Mouse (Mus musculus) cerebellum, adult 9-11 months (tissue): Measurements from ENCODE around the gene Thop1.
"Not testable (repeated sequence)": the region's sequence is repeated elsewhere in the genome, so short reads cannot be mapped to it uniquely, and the experiment has no call there.

Experiments used
- DNase-seq: peaks from one replicate; pipeline ENCODE4 v3.0.0; 2022

The Thop1 gene

DNA sequence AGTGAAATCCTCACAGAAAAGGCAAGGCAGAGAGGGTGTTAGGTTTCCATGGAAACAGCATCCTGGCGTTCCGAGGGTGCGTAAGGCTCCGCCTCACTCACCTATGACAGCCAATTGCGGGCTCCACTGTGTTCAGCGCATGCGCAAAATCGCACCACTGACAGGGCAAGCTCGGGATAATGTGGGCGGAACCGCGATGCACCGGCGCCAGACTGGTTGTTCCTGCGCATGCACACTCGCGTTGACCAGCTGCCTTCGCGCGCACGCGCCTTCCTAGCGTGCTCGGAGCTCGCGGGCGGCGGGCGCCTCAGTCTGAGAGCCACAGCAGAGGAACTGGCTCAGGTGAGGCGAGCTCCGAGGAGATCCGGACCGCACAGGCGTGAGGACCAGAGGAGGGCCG, at the start of gene Thop1:
TSS of gene Thop1 (plus strand) at position 200 of the 400 bp plus-strand sequence.
- DNase-seq, result peak; percentile 99

DNA sequence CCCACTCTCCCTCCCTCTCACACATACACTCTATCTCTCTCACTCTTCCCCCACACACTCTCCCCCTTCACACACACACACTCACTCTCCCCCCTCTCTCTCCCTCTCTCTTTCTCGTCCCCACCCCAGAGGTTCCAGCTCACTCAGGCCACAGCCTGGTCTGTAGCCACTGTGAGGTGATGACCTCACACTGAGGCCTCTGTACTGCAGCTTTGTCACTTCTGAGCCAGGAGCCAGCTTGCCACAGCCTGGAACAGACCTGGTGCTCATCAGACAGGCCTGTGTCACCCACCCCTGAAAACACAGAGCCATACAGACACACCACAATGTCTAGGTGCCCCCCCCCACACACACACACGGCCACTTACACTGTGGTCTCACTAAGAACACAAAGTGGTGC, 49.6 kb upstream of the Thop1 start:
- DNase-seq, result peak; percentile 49

DNA sequence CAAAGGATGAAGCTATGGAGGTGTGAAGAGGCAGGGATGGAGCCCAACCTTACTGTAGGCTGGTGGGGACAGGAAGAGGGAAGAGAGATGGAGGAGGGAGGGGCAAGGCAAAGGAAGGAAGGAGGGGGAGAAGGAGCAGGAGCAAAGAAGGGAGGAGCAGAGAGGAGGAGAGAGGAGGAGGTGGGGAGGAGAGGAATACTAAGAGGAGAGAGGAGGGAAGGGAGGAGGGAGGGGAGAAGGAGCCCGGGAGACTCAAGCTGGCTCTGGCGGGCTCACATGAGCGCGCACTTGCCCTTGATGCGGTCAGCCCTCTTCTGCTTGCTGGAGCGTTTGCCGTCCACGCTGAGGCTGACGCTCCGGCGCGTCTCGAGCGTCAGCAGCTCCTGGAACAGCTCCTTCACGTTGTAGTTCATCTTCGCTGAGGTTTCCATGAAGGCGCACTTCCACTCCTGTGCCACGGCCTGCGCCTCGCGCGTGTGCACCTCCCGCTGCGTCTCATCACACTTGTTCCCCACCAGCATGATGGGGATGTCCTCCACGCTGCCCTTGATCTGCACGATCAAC, 48.2 kb upstream of the Thop1 start:
- peak; percentile 61 for DNase-seq

GRCm38 (mm10) chr10:81022744-81023143, 47.1 kb upstream of the Thop1 start:
- peak; percentile 52 for DNase-seq

DNA sequence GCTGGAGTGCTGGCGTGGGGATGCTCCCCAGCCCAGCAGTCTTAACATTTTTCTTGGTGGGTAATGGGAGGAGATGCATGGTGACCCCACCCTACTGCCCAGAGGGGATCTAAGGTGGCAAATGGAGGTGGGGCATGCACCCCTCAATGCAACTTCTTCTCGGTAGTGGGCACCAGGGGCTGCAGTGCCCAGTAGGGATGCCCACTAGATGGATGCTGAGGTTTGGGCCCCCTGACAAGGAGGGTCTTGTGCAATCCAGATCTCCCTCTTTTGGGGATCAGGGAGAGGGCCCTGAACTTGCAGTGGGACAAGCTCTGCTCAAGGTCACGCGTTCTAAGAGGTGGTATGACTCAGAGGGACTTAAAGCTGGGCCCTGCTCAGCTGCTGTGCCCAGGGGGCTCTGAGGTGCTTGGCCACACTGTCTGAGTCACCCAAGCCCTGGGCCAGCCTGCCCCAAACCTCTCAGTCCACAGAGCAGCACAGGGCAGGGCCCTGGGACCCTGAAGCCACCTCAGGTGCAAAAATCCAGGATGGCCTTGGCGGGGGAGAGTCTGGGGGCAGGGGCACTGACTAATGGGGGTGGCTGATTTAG, 45.4 kb upstream of the Thop1 start:
- DNase-seq, result peak; percentile 72

- DNase-seq, result peak; percentile 72
Observed at GRCm38 (mm10) chr10:81025047-81025621, 44.7 kb upstream of the Thop1 start.

GRCm38 (mm10) chr10:81025639-81026275, 44.1 kb upstream of the Thop1 start, which contains the start of gene Diras1:
Gene Diras1 (minus strand): TSS chr10:81025662.
- DNase-seq, result peak; percentile 58

DNA sequence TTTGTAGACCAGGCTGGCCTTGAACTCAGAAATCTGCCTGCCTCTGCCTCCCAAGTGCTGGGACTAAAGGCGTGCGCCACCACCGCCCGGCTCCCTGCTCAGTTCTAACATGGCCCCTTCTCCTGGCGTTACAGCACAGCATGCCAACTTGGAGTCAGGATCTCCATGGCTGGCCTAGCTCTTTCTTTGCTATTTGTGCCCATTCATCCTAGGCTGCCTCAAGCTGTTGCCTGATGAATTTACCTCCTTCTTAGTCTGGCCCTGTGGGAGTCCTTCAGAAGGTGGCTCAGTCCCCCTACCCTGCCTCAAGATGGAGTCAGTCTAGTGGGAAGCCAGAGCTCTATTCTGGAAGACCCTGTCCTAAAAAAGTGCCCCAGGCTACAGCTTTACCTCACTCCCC, 43.0 kb upstream of the Thop1 start:
- DNase-seq, result peak; percentile 61

- peak; percentile 90 for DNase-seq
Observed at GRCm38 (mm10) chr10:81027331-81027730, 42.5 kb upstream of the Thop1 start.

DNA sequence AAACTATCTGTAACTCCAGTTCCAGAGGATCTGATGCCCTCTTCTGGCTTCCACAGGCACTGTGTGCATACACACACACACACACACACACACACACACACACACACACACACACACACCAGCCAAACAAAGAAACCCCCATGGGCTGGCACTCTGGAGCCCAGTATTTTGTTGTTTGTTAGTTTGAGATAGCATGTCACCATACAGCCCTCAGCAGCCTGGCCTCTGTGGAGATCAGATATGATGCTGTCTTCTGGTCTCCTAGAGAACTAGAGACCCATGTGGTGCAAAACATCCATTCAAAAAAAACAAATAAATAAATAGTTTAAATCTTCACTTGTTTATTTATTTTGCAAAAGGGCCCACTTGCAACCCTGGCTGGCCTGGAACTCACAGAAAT, 41.6 kb upstream of the Thop1 start:
- DNase-seq, result no peak

- peak; percentile 67 for DNase-seq
Observed at GRCm38 (mm10) chr10:81029031-81029430, 40.8 kb upstream of the Thop1 start.

GRCm38 (mm10) chr10:81033586-81033985, 36.2 kb upstream of the Thop1 start:
- DNase-seq, result peak; percentile 29

DNA sequence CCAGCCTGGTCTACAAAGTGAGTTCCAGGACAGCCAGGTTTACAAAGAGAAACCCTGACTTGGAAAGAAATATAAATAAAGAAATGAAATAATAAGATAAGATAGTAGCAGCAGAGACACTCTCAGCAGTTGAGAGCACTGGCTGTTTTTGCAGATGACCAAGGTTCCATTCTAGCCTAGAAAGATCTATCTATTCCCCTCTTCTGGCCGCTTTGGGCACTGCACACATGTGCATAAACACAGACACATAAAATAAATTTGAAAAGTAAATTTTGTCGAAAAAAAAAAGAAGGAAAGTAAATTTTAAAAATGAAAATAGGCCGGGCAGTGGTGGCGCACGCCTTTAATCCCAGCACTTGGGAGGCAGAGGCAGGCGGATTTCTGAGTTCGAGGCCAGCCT, 33.6 kb upstream of the Thop1 start:
- DNase-seq, result peak; percentile 40

GRCm38 (mm10) chr10:81036988-81037580, 32.8 kb upstream of the Thop1 start, which contains the start of gene Slc39a3:
Gene Slc39a3 (minus strand): TSS chr10:81037426.
- peak; percentile 99 for DNase-seq

DNA sequence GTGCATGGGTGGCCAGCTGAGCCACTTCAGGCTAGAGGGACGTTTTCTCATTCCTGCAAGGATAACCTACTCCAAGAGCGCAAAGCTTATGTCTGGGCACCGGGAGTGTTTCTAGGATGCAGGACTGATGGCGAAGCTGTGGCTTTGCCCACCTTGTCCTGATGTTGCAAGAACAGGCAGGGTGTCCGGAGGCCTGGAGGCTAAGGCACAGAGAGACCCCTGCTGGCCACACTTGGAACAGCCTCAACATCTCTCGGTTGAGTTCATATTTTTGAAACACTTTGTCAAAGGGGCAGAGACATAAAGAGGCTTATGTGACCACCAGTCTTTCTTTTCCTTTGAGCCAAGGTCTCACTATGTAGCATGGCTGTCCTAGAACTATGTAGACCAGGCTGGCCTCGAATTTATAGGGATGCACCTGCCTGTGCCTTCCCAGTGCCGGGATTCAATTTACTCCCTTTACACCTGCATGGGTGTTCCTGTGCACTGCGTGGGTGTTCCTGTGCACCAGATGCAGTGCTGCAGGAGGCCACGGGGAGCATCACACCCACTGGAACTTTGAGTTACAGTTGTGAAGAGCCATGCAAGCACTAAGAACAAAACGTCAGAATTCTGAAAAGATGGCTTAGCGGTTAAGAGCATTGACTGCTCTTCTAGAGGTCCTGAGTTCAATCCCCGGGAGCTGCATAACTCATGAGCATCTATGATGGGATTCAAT, 28.2 kb upstream of the Thop1 start:
- DNase-seq, result peak; percentile 76

GRCm38 (mm10) chr10:81045246-81045645, 24.6 kb upstream of the Thop1 start:
- DNase-seq, result not testable (repeated sequence)

GRCm38 (mm10) chr10:81050645-81051044, 19.2 kb upstream of the Thop1 start:
- DNase-seq, result no peak

DNA sequence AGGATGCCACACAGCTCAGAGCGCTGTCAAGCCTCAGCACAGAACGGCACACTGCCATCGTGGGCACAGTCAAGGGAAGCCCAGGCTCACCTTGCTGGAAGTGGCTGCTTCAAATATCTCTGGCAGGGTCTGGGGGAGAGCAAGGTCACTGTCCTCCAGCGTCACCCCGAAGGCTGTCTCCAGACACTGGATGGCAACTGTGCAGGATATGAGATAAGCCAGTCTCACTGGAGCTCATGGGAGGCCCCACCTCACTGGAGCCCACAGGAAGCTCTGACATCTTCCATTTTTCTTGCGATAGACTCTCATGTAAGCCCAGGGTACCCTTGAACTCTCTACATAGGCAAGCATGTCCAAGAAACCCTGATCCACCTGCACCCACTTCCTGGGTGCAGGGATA, 18.7 kb upstream of the Thop1 start:
- no peak for DNase-seq

- no peak for DNase-seq
Observed at GRCm38 (mm10) chr10:81052577-81052976, 17.3 kb upstream of the Thop1 start.

DNA sequence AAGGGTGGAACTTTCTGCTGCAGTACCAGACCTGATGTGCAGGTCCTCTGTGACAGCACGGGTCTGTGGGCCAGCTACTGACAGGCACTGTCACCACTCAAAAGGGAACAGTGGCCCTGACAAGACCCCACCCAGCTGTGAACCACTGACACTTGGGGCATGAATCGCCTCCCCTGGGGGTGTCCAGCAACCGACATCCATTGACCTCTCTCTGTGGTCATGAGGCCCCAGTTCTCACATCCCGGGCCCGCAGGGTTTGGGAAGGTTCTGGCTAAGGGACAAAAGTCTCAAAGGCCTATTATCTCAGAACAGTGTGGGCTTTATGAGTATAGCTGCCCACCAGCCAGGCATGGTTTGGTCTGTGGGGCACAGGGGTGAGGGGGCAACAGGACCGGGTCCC, 14.7 kb upstream of the Thop1 start:
- DNase-seq, result no peak

GRCm38 (mm10) chr10:81055802-81056340, 14.0 kb upstream of the Thop1 start:
- not testable (repeated sequence) for DNase-seq

DNA sequence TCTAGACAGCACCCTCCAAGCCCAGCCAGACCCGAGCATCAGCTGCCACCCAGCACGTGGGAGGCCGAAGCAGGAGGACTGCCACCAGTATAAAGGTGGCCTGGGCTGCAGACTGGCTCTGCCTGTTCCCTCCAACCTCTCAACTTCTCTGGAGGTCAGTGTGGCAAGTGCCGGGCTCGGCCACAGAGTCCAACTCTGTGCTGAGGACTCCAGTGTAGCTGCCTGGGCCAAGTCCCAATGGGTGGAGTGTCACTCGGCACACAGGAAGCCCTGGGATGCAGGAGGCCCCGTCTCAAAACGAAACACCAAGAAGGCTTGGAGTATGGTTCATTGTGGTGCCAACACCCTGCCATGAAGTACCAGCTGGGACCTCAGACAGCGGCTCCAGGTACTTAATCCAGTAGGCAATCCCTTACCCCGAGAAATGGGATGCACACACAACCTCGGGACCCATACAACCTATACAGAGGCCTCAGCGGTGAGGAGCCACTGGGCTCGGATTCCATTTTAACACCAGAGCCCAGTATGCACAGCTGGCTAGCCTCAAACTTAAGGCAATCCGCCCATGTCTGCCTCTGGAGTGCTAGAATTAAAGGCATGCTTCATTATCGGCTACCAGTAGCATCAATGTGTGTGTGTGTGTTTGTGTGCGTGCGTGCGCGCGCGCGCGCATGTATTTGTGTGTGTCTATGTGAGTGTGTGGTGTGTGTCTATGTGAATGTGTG, 12.3 kb upstream of the Thop1 start:
- no peak for DNase-seq
